Mouse (Mus musculus) megakaryocyte-erythroid progenitor cell, adult 5 weeks (primary cell): ENCODE results near the gene Olfr384. TPM values are rescaled to one million over a fixed set of nuclear protein-coding genes. Genes with fewer than 3 reads are reported as not detected.

ENCODE experiments used
- polyA plus RNA-seq: library from polyadenylated mRNA; stranded (reverse); fragments of >175 nt; gene quantifications from 2 replicates; pipeline ENCODE4 v1.2.3, GENCODE M21; 2012

Gene Olfr384
- not detected in 2 replicates for polyA plus RNA-seq

DNA sequence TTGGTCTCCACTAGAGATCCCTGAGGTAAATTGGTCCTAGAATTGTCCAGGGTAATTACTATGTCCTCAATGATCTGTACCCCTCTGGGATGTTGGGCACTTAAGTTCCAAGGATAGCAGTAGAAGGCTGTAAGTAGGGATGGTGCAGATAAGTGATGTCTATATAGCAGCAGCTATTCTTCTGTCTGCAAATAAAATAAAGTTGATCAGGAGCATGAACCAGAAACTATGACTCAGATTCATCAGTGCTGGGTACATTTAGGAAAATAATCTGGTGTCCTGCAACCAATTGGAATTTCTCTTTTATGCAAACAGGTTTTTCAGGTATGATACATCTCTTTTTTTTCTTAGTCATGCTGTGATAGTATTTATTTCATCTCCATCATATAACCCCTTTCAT lies at the start of gene Olfr384:
TSS of gene Olfr384 (plus strand) at position 301 of the 400 bp plus-strand sequence.

DNA sequence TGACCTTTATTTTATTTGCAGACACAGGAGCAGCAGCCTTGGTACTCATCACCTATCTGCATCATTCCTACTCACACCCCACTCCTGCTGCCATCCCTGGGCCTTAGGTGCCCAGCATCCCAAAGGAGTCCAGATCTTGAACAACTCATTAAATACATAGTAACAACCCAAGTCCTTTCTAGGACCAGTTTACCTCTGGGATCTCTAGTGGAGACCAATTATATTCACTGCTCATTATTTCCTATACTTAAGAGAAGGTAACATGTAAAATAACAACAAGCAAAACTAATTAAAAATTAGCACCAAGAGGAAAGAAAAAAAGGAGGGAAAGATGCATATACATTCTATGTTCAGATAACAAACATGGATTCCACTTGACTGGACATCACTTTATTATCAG lies 5.5 kb upstream of the Olfr384 start, which contains the start of gene Olfr385:
TSS of gene Olfr385 (minus strand) at position 101 of the 400 bp plus-strand sequence.

Other genes starting within 250 kb of the Olfr384 start
- gene Olfr20, start 247.8 kb upstream of the Olfr384 start, polyA plus RNA-seq = not detected in 2 replicates
- gene Olfr376, start 227.3 kb upstream of the Olfr384 start, polyA plus RNA-seq = not detected in 2 replicates
- 0.01 TPM in 1 of 2 replicates, not detected in the other for gene Olfr1, start 199.0 kb upstream of the Olfr384 start, polyA plus RNA-seq
- gene Olfr378, start 170.1 kb upstream of the Olfr384 start, polyA plus RNA-seq = not detected in 2 replicates
- not detected in 2 replicates for gene Olfr380, start 141.1 kb upstream of the Olfr384 start, polyA plus RNA-seq
- not detected in 2 replicates for gene Olfr381, start 107.0 kb upstream of the Olfr384 start, polyA plus RNA-seq
- gene Olfr382, start 81.4 kb upstream of the Olfr384 start, polyA plus RNA-seq = not detected in 2 replicates
- gene Olfr385, start 5.6 kb upstream of the Olfr384 start, polyA plus RNA-seq = not detected in 2 replicates
- gene Zfp735, start 90.2 kb downstream of the Olfr384 start, polyA plus RNA-seq = not detected in 2 replicates
- gene Olfr389, start 182.1 kb downstream of the Olfr384 start, polyA plus RNA-seq = not detected in 2 replicates
- not detected in 2 replicates for gene Olfr390, start 184.4 kb downstream of the Olfr384 start, polyA plus RNA-seq
- gene Olfr391-ps, start 204.5 kb downstream of the Olfr384 start, polyA plus RNA-seq = not detected in 2 replicates
- not detected in 2 replicates for gene Olfr392, start 218.5 kb downstream of the Olfr384 start, polyA plus RNA-seq